Mouse (Mus musculus): ENCODE results near the gene Asb18. TPM values are rescaled to one million over a fixed set of nuclear protein-coding genes. Genes with fewer than 3 reads are reported as not detected.
A peak's percentile ranks its signal among the peaks of the same experiment; 100 is the strongest.

The Asb18 gene
- polyA plus RNA-seq, 1 experiment from 2014 or later: 1.1 TPM

GRCm38 (mm10) chr1:89939981-89940726 is 74.3 kb downstream of the Asb18 start:
- Histone ChIP-seq H3K4me1 (replicated peaks) (peaks cover 29% of the 10 kb centered on the region), H3K4me2 (peak overlapping the region; percentile 36), H3K9ac (no peak overlapping the region), H3K36me3 (no peaks in the 10 kb centered on the region), H3K27me3 (peaks cover 71% of the 10 kb centered on the region), H3K4me3 (no peak overlapping the region), H3K9me3 (no peaks in the 10 kb centered on the region), H3K27ac (replicated peaks) (no peak overlapping the region)
- ATAC-seq (ENCODE audit: low FRiP score, low read depth): 0 out of 2 replicates have a peak, but pooled peaks have one; percentile 6
- WGBS: 7% methylated on average over 34 of the region's 34 CpGs

- no peaks in the 10 kb centered on the region for H3K36me3 ChIP-seq
- no peak overlapping the region for H3K9ac ChIP-seq
- ATAC-seq (ENCODE audit: low FRiP score, low read depth): no peak
- no peaks in the 10 kb centered on the region for H3K9me3 ChIP-seq
- H3K27ac ChIP-seq (replicated peaks): no peak overlapping the region
- no peak overlapping the region for H3K4me2 ChIP-seq
- WGBS: 33% methylated on average over 16 of the region's 16 CpGs
- no peak overlapping the region for H3K4me3 ChIP-seq
- H3K27me3 ChIP-seq: peaks cover 71% of the 10 kb centered on the region
- H3K4me1 ChIP-seq (replicated peaks): peaks cover 29% of the 10 kb centered on the region
These were observed 74.9 kb downstream of the Asb18 start for GRCm38 (mm10) chr1:89939596-89939960.

DNA sequence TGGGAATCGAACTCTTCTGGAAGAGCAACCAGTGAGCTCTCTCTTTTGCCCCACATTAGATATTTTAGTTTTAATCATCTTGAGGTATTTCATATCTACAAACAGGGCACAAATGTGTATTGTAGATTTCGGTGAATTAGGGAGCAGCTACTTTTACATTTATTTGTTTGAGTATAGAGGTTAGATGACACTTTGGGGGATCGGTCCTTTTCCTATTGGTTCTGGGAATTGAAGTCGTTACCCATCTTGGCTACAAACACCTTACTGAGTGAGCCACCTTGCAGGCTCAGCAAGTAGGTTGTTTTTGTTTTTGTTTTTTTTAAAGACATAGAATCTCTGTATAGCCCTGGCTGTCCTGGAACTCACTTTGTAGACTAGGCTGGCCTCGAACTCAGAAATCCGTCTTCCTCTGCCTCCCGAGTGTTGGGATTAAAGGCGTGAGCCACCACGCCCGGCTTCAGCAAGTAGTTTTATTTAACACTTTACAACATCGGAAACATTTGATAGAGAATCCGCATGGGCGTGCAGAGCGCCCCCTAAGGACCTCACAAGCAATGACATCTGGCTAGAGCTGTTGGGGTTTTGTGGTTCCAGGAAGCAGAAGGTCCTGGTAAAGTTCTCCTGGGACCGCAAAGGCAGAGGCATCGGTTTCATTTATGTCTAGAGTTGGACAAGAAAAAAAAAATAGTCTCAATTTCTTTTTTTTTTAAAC is 75.4 kb downstream of the Asb18 start:
- Histone ChIP-seq H3K4me1 (replicated peaks) (peaks cover 32% of the 10 kb centered on the region), H3K9ac (no peak overlapping the region), H3K4me2 (no peak overlapping the region), H3K9me3 (no peaks in the 10 kb centered on the region), H3K36me3 (no peaks in the 10 kb centered on the region), H3K27ac (replicated peaks) (no peak overlapping the region), H3K27me3 (peaks cover 70% of the 10 kb centered on the region), H3K4me3 (no peak overlapping the region)
- WGBS: 34% methylated on average over 16 of the region's 16 CpGs
- ATAC-seq (ENCODE audit: low FRiP score, low read depth): no peak

- Histone ChIP-seq H3K4me3 (no peak overlapping the region), H3K9me3 (no peaks in the 10 kb centered on the region), H3K4me2 (peak overlapping the region; percentile 20), H3K27me3 (peaks cover 85% of the 10 kb centered on the region), H3K4me1 (replicated peaks) (peaks cover 29% of the 10 kb centered on the region), H3K27ac (replicated peaks) (0 out of 2 replicates have a peak overlapping the region, but pooled peaks have one; percentile 24), H3K36me3 (no peaks in the 10 kb centered on the region), H3K9ac (no peak overlapping the region)
- WGBS: 3% methylated on average over 29 of the region's 29 CpGs
- no peak for ATAC-seq (ENCODE audit: low FRiP score, low read depth)
These were observed 78.7 kb downstream of the Asb18 start for GRCm38 (mm10) chr1:89935493-89936348.

GRCm38 (mm10) chr1:89934316-89935260 is 79.9 kb downstream of the Asb18 start:
- H3K9me3 ChIP-seq: no peaks in the 10 kb centered on the region
- H3K4me3 ChIP-seq: no peak overlapping the region
- peak overlapping the region; percentile 12; the same call in 1 of the 2 replicates for H3K27ac ChIP-seq (replicated peaks)
- H3K27me3 ChIP-seq: peaks cover 84% of the 10 kb centered on the region
- 7% methylated on average over 19 of the region's 19 CpGs for WGBS
- no peak overlapping the region for H3K9ac ChIP-seq
- no peak for ATAC-seq (ENCODE audit: low FRiP score, low read depth)
- H3K36me3 ChIP-seq: no peaks in the 10 kb centered on the region
- H3K4me1 ChIP-seq (replicated peaks): peaks cover 32% of the 10 kb centered on the region
- peak overlapping the region; percentile 67 for H3K4me2 ChIP-seq

GRCm38 (mm10) chr1:89933786-89934185 is 80.7 kb downstream of the Asb18 start:
- no peak overlapping the region for H3K9ac ChIP-seq
- no peaks in the 10 kb centered on the region for H3K36me3 ChIP-seq
- H3K4me1 ChIP-seq (replicated peaks): peaks cover 37% of the 10 kb centered on the region
- peak overlapping the region; percentile 1; the same call in 1 of the 2 replicates for H3K4me3 ChIP-seq
- peaks cover 76% of the 10 kb centered on the region for H3K27me3 ChIP-seq
- WGBS: 1% methylated on average over 21 of the region's 21 CpGs
- H3K9me3 ChIP-seq: no peaks in the 10 kb centered on the region
- 0 out of 2 replicates have a peak overlapping the region, but pooled peaks have one; percentile 12 for H3K27ac ChIP-seq (replicated peaks)
- peak overlapping the region; percentile 67 for H3K4me2 ChIP-seq
- no peak for ATAC-seq (ENCODE audit: low FRiP score, low read depth)

- Histone ChIP-seq H3K9me3 (no peaks in the 10 kb centered on the region), H3K27ac (replicated peaks) (peak overlapping the region; percentile 40; the same call in 1 of the 2 replicates), H3K4me1 (replicated peaks) (peaks cover 40% of the 10 kb centered on the region), H3K27me3 (peaks cover 77% of the 10 kb centered on the region), H3K4me3 (peak overlapping the region; percentile 50; the same call in 1 of the 2 replicates), H3K9ac (no peak overlapping the region), H3K4me2 (peak overlapping the region; percentile 67), H3K36me3 (no peaks in the 10 kb centered on the region)
- WGBS: 6% methylated on average over 6 of the region's 6 CpGs
- ATAC-seq (ENCODE audit: low FRiP score, low read depth): no peak
These were observed 81.4 kb downstream of the Asb18 start for GRCm38 (mm10) chr1:89933028-89933427.

DNA sequence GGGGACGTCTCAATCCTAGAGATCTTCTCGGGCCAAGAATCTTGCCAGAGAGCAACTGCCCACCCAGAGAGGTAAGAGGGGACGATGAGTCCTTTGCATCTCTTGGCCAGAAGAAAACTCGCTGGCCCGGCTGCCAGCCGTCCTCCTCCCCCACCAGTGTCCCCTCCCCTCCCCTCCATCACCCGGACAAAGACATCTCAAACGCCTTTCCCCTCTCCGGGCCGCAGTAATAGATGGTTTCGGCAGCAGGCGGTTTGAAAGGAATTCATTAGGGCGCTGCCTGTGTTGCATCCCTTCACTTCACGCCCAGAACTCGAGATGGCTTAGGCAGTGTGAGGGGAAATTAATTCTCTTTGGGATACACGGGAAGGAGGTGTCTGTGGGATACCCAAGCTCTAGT is 81.8 kb downstream of the Asb18 start:
- peaks cover 41% of the 10 kb centered on the region for H3K4me1 ChIP-seq (replicated peaks)
- peak overlapping the region; percentile 40; the same call in 1 of the 2 replicates for H3K27ac ChIP-seq (replicated peaks)

DNA sequence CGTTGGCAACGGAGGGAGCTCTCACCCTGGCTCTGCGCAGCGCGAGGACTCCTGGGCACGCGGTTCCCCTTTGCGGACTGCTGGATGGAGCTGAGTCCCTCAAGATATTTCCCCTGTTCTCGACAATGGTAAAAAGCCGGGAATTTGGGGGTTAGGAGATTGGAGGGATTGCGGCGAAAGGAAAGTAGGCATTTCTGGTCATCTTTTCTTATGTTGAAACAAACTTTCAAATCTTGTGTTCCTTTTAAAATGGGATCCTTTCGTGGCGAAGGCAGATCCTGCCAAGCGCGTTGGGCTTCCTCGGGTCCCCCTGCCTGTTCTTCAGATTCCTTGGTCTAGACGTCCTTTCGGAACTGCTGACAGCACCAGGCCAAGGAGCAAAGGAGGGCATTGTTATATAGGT is 82.4 kb downstream of the Asb18 start:
- peak overlapping the region; percentile 68; the same call in 1 of the 2 replicates for H3K27ac ChIP-seq (replicated peaks)
- no peaks in the 10 kb centered on the region for H3K9me3 ChIP-seq
- H3K36me3 ChIP-seq: no peaks in the 10 kb centered on the region
- 3% methylated on average over 19 of the region's 19 CpGs for WGBS
- H3K4me1 ChIP-seq (replicated peaks): peaks cover 47% of the 10 kb centered on the region
- no peak overlapping the region for H3K9ac ChIP-seq
- peak overlapping the region; percentile 50 for H3K4me3 ChIP-seq
- peaks cover 77% of the 10 kb centered on the region for H3K27me3 ChIP-seq
- H3K4me2 ChIP-seq: peak overlapping the region; percentile 67
- no peak for ATAC-seq (ENCODE audit: low FRiP score, low read depth)

More for the DNA sequence above, 81.8 kb downstream of the Asb18 start:
- Histone ChIP-seq H3K36me3 (no peaks in the 10 kb centered on the region), H3K4me2 (peak overlapping the region; percentile 67), H3K4me3 (peak overlapping the region; percentile 50; the same call in 1 of the 2 replicates), H3K9me3 (no peaks in the 10 kb centered on the region), H3K9ac (no peak overlapping the region), H3K27me3 (peaks cover 77% of the 10 kb centered on the region)
- WGBS: 2% methylated on average over 16 of the region's 16 CpGs
- ATAC-seq (ENCODE audit: low FRiP score, low read depth): no peak

DNA sequence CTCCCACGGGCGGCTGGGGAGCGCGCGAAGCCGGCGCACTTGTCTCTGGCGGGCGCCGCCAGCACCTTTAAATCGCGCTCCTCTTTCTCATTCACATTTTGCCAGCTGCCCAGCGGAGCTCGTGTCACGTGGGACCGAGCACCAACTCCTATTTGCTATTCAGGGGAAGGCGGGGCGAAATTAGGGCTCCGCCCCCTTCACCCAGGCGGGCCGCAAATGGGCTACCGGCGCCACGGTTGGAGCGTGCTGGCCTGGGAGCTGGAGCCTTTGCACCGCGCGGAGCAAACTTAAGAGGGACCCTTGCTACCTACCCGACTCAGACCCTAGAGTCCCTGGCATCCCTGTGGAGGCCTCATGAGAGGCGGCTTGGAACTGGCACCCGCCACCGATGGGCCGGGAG is 83.3 kb downstream of the Asb18 start, which contains the start of gene Gbx2:
Gene Gbx2, minus strand, starts transcription at position 60 of the 400 bp plus-strand sequence.
- no peaks in the 10 kb centered on the region for H3K9me3 ChIP-seq
- WGBS: 0% methylated on average over 33 of the region's 33 CpGs
- peak within 1 kb of the TSS; percentile 58 for H3K9ac ChIP-seq
- H3K27me3 ChIP-seq: peaks cover 76% of the 10 kb centered on the region
- H3K4me3 ChIP-seq: peak within 1 kb of the TSS; percentile 50
- H3K36me3 ChIP-seq: no peaks in the 10 kb centered on the region
- H3K27ac ChIP-seq (replicated peaks): peak within 1 kb of the TSS; percentile 70
- ATAC-seq (ENCODE audit: low FRiP score, low read depth): peak; percentile 80
- peak within 1 kb of the TSS; percentile 67 for H3K4me2 ChIP-seq
- H3K4me1 ChIP-seq (replicated peaks): peaks cover 51% of the 10 kb centered on the region
